Mouse (Mus musculus): ENCODE measurements around the gene Crybb1.

Gene Crybb1

DNA sequence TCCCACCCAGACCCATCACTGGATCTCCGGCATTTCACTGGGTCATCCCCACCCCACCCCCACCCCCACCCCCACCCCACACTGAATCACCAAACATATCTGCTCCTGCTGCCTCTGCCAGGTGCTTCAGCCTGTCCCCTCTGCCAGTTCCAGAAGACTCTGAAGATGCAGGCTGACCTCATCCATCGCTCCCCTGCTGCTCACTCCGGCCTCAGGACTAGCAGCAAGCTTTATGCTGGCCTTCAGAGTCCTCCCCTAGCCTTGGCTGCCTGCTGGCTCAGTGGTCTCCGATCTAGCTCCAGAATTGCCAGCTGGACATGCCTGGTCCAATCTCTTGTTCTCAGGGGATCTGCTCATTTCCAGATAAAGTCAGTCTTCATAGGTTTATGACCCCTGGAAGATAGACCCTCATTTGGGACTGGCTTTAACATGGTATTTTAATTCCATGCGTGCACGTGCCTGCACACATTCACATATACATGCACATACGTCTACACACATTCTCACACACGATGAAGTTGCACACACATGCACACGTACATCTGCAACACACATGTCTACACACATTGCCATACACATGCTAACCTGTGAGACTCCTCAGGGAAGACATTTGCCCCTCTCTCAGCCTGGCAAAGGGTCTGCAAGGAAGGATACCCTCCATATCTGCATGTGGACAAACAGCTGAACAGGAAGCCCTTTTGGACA lies 17.6 kb upstream of the Crybb1 start:
- no peak for DNase-seq (ENCODE audit: low spot score)

DNA sequence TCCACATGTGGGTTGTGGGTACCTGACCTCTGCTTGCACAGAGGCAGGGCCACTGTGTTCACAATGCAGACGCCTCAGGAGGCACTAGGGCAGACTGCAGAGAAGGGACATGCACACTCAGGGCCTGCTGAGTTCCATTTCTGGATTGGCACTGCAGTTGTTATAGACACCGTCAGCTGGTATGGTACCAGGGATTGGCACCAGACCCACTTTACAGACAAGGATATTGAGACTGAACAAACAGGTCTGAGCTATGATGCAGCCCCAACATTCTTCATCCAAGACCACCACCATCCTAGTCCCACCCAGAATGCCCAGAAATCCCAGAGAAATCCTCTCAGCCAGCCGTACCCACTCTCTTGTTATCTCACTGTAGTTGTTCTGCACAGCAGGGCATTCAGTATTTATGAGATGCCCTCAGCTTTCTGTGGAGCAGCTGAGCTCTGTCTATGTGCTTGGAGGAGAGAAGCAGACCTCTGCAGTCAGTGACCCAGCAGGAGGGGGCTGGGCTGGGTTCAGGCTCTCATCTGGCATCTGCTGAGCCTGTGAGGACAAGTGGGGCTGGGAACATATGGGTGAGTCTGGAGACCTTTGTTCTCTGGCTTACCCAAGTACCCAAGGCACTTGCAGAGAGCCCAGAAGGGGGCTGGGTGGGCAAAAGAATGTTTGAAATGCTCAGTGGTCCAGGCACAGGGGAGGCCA lies 16.7 kb upstream of the Crybb1 start:
- no peak for DNase-seq (ENCODE audit: low spot score)

DNA sequence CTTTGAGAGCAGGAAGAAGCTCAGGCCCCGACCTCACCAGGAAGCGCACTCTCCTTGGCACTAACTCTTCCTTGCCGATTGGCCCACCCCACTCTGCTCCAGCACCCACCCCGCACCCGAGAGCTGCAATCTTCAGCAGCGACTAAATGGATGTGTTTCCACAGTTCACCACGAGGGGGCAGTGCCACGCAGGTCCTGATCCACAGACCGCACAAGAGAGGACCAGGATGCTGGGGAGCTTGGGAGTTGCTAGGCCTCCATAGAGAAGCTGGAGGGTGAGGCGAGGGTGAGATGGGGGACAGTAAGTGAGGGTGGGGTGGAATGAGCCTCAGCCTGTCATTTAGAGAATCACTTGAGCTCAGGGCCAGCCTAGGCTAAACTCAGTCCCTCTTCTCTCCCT lies 14.9 kb upstream of the Crybb1 start:
- DNase-seq (ENCODE audit: low spot score), result peak; percentile 84

DNA sequence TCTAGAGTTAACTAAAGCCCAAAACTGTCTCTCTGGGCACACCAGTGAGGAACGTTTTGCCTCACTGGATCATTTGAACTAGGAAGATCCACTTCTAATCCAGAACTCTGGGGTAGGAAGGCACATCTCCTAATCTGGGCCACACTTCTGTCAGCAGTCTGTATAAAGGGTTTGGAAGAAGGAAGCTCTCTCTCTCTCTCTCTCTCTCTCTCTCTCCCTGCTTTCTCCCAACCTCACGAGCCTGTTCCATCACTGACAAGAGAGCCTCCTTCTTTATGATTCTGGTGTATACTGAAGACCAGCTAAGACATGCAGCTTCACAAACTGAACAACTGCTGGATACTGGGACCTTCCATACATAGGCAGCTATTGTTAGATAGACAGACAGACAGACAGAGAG lies 13.8 kb upstream of the Crybb1 start:
- DNase-seq (ENCODE audit: low spot score), result no peak

DNA sequence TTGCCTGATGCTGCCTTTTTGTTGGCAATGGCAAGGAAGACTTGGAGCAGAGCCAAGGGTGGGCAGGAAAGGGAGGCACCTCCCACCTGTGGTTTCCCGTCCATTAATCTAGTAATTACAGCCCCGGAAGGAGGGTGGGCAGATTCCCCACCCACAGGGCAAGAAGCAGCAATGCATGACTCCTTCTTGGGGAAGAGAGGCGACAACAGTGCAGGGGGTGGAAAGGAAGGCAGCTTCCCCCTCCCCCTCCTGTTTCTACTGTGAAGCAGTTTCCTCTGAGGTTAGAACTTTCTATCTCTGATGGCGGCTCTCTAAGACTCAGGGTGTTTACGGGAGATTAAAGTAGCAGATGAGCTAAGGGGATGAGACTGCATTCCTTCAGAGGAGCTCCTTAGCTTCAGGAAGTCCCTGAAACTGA lies 13.2 kb upstream of the Crybb1 start:
- no peak for DNase-seq (ENCODE audit: low spot score)

DNA sequence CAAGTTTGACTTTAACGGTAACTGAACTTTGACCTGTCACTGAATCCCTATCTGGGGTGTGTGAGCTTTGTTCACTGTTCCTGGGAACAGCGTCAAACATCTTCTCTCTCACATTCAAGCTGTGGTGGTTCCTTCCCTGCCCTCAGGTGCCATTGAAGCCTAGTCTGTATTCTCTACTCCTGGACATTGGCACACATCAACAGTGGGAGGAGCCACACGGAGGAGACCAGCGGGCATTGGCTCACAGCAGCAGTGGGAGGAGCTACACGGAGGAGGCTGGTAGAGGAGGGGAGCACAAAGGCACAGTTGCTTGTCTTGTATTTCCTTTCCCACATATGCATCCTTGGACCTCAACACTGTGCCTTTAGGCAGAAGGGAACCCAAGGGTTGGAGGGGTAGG lies 12.6 kb upstream of the Crybb1 start:
- DNase-seq (ENCODE audit: low spot score), result no peak

DNA sequence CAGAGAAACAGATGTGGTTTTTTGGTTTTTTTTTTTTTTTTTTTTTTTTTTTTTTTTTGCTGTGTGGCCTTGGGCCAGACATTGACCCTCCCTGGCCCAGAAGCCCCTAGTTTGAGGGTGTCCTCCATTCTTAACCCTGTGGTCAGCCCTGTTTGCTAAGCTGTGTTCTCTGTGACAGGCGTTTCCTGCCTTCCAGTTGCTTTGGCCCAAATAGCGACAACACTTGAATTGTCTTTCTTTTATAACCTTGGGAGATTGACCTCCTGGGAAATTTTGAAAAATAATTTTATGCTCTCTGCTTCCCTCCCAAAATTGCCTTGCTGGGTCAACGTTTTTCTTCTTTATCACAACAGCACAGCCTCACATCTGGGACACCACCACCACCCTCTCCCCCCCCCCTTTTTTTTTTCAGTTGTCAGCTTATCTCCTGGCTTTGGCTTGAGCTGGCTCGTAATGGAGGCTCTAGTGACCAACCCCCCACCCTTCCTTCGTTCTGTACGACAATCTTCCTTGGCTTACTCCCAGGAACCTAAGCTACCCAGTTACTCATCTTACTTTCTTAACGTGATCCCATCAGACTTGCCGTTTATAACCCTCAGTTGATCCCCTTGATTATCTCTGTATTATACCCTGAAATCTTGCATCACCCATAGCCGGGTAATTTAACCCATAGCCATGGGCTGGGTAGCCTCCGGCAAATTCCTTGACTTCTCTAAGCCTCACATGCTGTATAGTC lies 11.9 kb upstream of the Crybb1 start:
- DNase-seq (ENCODE audit: low spot score), result no peak

DNA sequence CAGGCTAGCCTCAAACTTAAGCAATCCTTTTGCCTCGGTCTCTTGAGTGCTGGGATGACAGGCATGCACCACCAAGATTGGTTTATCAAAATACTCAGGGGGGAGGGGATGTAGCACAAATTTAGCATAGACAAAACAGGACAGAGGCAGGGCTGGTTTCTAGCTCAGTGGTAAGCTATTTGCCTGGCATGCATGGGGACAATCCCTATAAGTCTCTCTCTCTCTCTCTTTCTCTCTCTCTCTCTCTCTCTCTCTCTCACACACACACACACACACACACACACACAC lies 11.4 kb upstream of the Crybb1 start:
- DNase-seq (ENCODE audit: low spot score), result no peak

DNA sequence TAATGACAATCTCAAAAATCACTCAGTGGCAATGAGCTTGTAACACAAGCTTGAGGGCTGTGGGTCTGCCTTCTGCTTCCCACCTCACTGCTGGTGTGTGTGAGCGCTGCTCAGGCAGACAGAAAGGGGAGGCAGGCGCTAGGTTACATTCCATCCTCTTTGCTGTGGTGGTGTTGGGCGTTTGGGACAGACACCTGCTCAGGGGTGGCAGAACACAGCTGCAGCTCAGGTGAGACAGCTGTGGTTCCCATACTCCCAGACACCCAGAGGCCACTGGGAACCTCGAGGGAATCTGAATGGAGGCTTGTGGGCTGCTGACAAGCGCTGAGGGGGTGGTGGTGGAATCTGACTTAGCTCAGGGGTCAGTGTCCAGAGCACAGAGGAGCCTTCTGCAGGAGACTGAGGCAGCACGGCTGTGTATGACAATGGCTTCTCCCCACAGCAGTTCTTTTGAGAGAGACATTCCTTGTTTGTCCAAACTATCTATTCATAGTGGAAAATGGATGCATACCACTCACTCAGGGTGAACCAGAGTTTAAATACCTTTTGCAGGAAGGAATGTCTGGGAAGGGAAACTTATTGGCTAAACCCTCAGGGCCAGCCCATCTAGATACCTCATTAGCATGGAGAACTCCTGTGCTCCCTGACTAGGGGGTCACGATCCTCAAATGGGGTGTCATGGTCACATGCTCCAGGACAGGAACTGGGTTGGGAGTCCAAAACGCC lies 10.6 kb upstream of the Crybb1 start:
- no peak for DNase-seq (ENCODE audit: low spot score)

DNA sequence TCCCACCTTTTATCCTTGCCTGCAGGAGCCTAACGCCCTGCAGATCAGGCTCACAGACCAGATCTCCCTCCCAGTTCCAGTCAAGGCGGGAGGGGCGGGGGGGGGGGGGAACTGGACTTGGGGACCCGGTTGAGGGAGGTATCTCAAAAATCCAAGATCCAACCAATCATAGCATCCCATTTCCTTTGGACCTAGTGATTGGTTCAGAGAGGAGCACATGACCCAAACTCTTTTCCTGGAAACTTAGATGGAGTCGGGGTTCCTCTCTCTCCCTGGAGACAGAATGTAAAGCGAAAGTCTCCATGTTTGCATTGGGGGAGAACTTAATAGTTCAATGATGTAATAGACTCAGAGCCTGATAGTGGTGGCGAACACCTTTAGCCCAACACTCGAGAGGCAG lies 8.2 kb upstream of the Crybb1 start:
- DNase-seq (ENCODE audit: low spot score), result no peak

DNA sequence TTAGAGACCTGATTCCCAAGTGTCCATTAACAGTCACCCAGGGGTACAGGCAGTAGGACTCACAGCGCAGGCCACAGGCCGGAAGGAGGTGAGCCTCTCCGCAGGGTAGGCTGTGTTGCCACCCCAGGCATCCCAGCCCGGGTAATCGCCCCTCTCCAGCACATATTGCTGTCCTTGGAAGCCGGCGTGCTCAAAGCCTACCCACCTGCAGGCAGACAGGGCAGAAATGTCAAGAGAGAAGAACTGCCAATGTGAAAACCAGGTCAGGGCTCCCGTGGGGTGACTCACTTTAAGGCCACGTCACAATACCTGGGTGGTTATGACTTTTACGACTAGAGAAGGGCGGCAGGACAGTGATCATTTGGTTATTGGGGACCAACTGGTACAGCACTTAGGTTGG lies 6.5 kb upstream of the Crybb1 start:
- no peak for DNase-seq (ENCODE audit: low spot score)

DNA sequence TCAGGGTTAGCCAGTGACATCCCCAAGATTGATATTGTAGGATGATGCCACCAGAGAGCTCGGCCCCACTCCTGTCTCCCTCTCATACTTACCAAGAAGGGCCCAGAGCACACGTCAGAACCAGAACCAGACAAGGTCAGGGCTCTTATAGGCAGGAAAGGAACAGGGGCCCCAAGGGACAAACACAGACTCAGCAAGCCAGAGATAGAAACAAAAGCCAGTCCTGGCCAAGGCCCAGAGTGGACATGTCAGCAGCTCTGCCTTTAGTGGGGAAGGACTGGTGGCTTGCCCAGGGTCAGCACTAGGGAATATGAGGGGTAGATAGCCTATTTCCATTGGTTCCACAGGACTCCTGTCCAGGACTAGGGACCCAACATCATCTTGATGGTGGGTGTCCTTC lies 3.2 kb upstream of the Crybb1 start, which contains the start of gene Cryba4:
TSS of gene Cryba4 (minus strand) at position 119 of the 400 bp plus-strand sequence.
- DNase-seq (ENCODE audit: low spot score), result no peak

DNA sequence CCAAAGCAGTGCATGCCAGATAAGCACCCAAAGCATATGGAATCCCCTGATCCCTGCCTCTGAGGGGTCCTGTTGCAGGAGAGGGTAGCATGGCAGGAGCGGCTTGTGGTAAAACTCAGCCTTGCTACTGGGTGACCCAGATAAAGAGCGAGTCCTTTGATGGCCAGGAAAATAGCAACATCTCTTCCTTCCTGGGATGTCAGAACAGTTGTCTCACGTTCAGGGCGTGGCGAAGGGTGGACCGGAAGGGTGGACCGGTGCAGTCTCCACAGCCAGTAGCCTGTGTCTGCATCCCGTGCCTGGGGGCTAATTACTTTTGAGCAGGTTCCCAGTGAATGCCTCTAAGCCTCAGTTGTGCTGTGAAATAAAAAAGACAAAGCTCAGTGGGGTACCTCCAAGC lies 2.4 kb upstream of the Crybb1 start:
- no peak for DNase-seq (ENCODE audit: low spot score)

DNA sequence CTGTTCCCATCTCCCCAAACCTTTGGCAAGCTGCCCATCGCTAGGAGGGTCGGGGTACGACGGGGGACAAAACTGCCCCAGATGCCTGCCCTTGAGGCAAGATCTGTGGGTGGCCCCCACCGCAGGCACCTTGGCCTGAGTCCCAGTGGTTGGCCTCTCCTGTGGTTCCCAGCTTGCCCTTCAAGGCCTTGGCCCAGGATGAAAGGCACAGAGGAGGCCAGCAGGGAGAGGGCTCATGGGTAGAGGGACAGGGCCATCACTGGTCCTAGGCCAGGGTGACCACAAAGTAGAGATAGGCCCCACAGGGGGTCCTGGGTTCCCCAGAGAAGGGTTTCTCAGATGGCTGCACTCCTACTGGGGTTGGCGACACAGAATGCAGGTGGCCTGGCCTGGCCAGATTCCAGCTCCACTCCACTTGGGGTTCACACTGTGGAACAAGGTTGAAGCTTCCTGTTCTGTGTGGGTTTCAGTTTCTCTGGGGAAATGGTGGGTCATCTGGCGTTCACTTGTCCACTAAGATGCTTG lies 1.3 kb upstream of the Crybb1 start:
- peak; percentile 85 for DNase-seq (ENCODE audit: low spot score)

DNA sequence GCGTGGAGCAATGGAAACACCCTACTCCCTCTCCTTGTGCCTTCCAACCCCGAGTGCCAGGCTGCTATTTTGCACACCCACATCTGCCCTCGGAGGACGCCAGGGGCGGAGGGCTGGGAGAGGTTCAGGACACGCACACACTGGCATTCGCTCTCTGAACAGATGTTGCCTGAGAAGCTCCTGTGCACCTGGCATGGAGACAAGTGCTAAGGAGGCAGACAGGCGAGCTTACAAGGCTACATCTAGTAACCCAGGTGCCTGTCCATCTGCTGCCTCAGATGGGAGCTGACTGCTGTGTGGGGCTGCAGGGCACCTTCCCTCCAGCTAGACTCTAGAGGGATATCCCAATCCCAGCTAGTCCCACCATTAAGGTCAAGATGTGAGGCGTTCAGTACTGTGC lies 842 bp downstream of the Crybb1 start:
- no peak for DNase-seq (ENCODE audit: low spot score)

DNA sequence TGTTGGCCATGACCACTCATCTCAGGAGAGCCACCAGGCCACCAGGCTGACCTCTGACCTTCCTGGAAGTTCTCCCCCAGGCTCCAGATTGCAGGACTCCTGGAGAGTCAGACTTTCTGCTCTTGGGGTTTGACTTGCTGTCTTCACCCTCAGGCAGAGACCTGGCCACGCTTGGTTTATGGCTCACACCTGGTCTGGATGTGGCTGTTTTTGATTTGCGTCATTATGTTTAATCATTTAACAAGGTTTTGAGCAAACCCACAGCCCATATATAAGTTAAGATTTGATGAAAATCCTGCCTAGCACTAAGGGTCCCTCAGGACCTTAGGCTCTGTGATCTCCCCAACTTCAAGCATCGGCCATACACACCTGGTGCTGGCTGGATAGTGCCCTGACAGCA lies 2.3 kb downstream of the Crybb1 start:
- DNase-seq (ENCODE audit: low spot score), result no peak

DNA sequence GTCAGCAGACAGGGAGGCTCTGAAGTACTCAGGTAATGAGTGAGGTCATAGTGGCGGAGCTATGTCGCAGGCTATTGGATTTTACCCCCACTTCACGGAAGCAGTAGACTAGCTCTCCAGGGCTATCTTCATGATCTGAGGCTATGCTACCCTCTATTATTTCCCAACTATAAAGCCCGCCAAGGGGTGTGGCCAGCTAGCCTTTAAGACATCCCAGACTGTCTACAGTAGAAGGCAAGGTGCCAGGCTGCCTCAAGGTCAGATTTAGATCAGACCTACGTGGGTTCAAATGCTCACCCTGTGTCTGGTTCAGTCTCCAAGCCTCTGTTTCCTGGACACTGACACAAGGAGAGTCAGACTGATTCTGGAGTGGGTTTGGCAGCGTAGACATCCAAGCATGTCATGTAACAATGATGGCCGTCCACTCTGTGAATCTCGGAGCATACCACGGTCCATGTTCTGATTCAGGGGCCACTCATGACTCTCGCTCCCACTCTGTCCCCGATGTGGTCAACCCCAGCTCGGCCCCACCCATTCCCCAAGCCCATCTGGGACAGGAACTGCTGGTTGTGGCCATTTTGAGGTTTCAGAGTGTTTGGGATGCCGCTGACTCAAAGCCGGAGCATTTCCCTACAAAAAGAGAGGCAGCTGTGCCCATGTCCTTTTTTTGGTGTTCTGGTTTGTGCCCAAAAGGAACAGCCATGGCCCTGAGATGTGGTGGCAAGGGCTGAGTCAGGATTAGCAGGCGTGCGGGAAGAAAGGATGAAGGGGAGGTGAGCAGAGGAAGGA lies 4.4 kb downstream of the Crybb1 start:
- no peak for DNase-seq (ENCODE audit: low spot score)

DNA sequence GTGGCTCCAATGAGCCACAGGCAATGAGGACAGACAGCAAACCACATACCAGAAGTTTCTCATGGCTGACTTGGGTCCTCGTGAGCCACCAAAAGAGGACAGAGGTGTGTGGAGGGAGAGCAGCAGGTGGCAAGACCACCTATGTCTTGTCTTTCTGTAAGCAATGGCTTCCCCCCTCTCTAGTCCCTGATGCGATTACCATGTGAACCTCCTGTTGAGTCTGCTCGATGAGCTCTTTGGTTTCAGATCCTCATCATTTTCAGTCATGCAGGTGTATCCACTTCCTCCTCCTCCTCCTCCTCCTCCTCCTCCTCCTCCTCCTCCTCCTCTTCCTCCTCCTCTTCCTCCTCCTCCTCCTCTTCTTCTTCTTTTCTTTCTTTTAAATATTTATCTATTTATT lies 5.2 kb downstream of the Crybb1 start:
- DNase-seq (ENCODE audit: low spot score), result no peak

DNA sequence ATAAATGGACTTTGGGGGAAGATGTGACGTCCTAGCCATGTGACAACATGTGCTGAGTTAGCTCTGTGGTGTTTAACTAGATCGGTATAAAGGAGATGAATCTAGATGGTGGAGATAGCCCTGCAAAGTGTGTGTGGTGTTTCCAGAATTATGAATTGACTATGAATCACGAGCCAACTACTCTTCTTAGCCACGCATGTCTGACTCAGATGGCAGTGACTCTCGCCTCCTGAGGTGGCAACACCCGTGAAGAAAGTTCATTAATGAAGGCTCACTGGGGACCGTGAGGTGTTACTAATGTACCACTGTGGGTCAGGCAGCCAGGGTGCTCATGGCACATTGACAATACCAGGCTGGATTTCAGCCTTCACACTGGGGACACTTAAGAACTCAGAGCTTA lies 8.5 kb downstream of the Crybb1 start:
- no peak for DNase-seq (ENCODE audit: low spot score)

DNA sequence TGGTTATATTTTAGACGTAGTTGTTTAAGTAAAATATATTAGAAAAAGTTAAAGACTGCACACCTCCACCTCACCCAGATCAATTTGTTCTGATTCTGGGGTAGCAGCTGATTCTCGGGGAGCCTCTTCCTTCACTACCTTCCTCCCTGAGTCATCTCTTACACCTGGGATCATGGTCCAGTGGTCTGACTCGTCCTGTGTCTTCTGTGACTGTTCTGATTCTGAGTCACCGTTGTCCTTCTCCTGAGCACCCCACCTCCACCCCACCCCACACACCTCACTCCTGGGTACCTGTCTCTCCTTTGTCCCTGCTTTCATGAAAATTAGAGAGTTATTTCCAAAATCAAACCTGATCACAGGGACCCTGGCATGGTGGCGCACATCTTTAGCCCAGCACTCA lies 9.5 kb downstream of the Crybb1 start:
- no peak for DNase-seq (ENCODE audit: low spot score)

DNA sequence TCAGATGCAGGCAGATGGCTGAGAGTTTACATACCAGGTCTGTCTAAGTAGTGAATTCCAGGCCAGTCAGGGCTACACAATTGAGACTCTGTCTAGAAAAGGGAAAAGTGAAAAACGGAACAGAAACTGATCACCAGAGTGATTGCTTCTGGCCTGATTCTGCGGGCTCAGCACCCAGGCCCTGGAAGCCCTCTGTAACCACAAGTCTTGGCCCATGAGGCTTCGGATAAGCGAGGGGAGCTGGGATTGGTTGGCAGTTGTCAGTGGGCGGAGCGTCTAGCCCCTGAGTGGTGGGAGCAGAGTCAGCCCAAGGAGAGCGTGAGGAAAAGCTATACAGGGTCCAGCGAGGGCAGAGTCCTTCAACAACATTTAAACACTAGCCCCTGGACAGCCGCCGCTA lies 9.9 kb downstream of the Crybb1 start:
- no peak for DNase-seq (ENCODE audit: low spot score)
